Mouse (Mus musculus) cerebellum, adult 9-11 months (tissue): Measurements from ENCODE around the gene Sema3e.

ENCODE experiments used
- DNase-seq: peaks from one replicate; pipeline ENCODE4 v3.0.0; 2022

Sema3e gene

DNA sequence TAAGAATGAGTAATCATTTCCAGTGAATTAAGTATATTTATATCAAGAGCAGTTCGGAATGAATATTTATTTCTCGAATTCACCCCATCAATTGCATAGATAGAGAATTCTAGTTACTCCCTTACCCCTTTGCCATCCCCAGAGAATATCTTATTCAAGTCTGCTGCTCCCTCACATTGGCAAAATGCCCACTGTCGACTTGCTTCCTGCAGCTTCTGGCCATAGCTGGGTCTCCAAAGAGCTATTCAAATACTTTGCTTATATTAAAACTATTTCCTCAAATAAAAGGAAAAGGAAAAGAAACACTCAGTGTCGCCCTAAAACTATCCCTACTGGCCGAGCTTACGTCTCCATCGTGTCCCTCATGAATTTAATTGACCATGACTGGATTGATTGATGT, 191.1 kb downstream of the Sema3e start:
- no peak for DNase-seq

DNA sequence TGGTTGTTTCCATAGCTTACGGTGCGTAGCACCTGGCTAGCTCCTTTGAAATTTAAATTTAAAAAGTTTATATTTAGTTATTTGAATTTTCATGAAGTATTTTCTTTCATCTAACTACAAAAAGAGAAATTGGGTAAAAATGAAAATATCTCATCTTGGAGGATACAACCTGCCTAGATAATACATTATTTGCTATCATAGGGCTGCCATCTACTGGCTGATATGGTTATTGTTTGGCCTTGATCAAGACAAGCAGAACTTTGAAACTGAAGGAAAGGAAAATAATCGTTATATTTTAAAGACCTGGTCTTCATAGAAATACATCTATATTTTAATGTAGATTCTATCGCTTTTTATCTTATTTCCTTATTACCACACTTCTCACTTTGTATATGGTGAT, 193.6 kb downstream of the Sema3e start:
- no peak for DNase-seq

DNA sequence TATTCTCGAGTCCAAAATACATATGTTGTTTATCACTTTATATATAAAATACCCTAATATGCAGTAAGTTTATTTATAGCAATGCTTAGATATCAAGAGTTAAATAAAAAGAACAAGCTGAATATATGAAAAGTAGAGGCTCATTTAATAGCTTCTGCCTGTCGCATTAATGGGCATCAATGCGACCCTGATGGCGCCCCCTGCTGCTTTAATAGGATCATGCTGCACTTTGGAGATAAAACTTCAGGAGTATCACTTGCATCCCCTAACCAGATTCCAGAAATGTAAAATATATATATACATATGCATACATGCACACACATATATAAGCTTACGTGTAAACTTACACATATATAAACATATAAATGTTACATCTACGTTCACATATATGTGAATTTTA, 199.4 kb downstream of the Sema3e start:
- no peak for DNase-seq

DNA sequence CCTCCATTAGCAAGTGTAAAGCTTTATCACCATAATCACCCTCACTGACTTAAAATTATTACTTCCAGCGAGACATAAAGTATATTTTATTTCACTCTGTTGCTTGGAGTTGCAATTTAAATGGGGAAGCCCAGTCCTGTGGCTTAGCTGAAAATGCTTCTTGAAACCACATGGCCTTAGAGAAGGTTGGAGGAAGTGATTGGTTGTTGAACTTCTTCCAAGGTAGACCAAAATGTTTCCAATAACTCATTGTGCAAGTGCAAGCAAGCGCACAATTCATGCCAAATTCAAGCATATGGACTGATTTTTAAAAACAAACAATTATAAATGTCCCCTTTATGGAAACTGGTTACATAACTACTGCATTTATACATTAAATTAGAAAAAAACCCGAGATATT, 206.0 kb downstream of the Sema3e start:
- no peak for DNase-seq

DNA sequence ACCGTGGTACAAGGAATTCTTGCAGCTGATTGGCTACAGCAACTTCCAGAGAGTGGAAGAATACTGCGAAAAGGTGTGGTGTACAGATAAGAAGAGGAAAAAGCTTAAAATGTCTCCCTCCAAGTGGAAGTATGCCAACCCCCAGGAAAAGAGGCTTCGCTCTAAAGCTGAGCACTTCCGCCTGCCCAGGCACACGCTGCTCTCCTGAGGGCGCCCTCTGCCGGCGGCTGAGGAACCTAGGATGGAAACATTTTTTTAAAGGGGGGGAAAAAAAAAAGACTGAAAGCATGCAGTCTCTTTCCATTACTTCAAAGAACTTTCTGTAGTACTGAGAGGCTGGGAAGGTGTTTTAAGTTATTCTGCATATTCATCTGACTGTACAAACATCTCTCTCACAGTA, 227.5 kb downstream of the Sema3e start:
- no peak for DNase-seq

DNA sequence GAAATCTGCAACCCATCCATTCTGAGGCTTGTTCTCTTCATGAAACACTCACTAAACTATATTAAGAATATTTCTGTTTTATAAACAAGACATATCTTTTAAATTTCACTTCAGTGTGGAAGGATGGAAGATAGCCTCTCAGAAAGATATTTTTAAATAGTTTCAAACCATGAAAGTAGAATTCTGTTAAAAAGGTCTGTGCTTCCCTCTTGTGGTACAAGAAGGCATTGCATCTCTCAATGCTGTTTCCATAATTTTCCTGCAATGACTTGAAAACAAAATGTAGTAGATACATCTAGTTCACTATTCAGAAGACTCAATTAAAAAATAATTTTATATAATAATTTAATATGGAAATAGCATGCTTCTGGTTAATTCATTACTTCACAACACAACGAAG, 228.3 kb downstream of the Sema3e start:
- no peak for DNase-seq

DNA sequence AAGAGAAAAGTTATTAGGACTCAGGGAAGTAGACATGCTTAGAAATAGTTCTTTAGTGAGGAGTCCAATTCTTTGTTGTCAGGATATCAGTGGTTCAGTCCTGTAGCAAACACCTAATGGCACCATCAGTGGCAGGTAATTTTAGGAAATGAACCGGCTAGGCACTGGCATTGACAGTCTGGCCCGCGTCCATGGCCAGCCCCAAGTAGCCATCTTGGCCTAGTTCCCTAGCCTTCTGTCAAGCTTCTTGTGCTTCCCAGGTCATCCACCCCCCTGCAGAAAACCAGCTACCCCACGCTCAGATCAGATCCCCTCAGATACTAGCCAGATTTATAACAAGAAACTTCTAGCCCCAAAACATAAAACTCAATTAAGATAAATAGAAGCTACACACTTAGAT, 235.1 kb downstream of the Sema3e start:
- peak; percentile 7 for DNase-seq

DNA sequence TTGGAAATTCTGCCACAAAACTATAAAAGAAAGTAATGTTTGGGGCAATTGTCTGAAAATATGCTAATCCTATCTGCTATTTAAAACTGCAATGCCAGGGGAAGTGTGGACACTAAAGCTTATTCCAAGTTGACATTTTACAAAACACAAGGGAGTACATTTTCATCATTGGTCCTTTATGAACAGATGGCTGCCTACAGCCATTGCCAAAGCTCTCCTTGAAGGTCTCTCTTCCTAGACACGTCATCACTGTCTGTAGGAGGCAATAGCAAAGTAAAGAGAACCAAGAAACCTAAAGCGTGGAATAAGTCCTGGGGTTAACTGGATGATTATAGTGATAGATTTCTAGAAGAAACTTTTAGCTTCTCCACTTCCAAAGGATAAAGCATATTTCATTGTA, 242.3 kb downstream of the Sema3e start:
- DNase-seq, result no peak
